Mouse (Mus musculus): ENCODE data around the gene AC129217.1.

- TF ChIP-seq CTCF (IDR thresholded peaks at IDR 0.05) (no peak), EP300 (IDR thresholded peaks at IDR 0.05) (no peak)
Observed at GRCm38 (mm10) chr19:8841012-8841411, 11.4 kb downstream of the AC129217.1 start.

Data from lung, postnatal 0 days (tissue).